Mouse (Mus musculus): ENCODE data around the gene Erlin1.

Gene Erlin1

GRCm38 (mm10) chr19:43998802-43999527 is 70.6 kb downstream of the Erlin1 start:
- DNase-seq (ENCODE audit: low spot score): no peak

- no peak for DNase-seq (ENCODE audit: low spot score)
Observed at GRCm38 (mm10) chr19:43998101-43998500, 71.5 kb downstream of the Erlin1 start.

GRCm38 (mm10) chr19:43995427-43995826 is 74.2 kb downstream of the Erlin1 start:
- no peak for DNase-seq (ENCODE audit: low spot score)

GRCm38 (mm10) chr19:43992464-43992863 is 77.1 kb downstream of the Erlin1 start:
- DNase-seq (ENCODE audit: low spot score): no peak

- no peak for DNase-seq (ENCODE audit: low spot score)
Observed at GRCm38 (mm10) chr19:43990362-43990761, 79.2 kb downstream of the Erlin1 start.

GRCm38 (mm10) chr19:43986069-43986794 is 83.4 kb downstream of the Erlin1 start, which contains the start of gene Cpn1:
Cpn1 (minus strand) TSS chr19:43986556.
- DNase-seq (ENCODE audit: low spot score): no peak
